Mouse (Mus musculus) testis, adult 2 months (tissue): Measurements from ENCODE around the gene Nxpe4.

Source experiments
- CTCF ChIP-seq: fragments of 200-500 bp; IDR thresholded peaks from 2 replicates; pipeline ENCODE4 v1.5.1; 2012; ENCODE audit warnings: low read depth, mild to moderate bottlenecking, inconsistent platforms, low read length, moderate library complexity; ENCODE audit not compliant: control insufficient read depth, insufficient read depth, insufficient replicate concordance
- POLR2A ChIP-seq: fragments of 200-500 bp; IDR thresholded peaks from 2 replicates; pipeline ENCODE4 v1.6.1; 2012; ENCODE audit warnings: low read depth, mild to moderate bottlenecking, inconsistent platforms, low read length, moderate library complexity; ENCODE audit not compliant: control insufficient read depth

- TF ChIP-seq POLR2A (no peak), CTCF (no peak)
These were observed 260.6 kb downstream of the Nxpe4 start for GRCm38 (mm10) chr9:48422382-48422781.
